Mouse (Mus musculus): ENCODE measurements around the gene Klk13.

DNA sequence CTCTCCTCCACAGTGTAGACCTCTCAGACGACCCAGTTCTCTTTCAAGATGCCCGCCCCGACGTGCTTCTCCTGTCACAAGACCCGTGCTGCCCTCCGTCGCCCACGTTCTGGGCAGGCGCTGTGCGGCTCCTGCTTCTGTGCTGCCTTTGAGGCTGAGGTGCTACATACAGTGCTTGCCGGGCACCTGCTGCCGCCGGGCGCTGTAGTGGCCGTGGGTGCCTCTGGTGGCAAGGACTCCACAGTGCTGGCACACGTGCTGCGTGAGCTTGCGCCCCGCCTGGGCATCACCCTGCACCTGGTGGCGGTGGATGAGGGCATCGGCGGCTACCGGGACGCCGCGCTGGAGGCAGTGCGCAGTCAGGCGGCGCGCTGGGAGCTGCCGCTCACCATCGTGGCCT lies 37.3 kb upstream of the Klk13 start:
- TF ChIP-seq GATA1 (IDR thresholded peaks at IDR 0.05; ENCODE audit: borderline replicate concordance, low read length) (no peak), FLI1 (IDR thresholded peaks at IDR 0.05; ENCODE audit: low read length) (no peak)

All from megakaryocyte, embryonic 14.5 days (primary cell).